9 mouse cellular contexts compared by ENCODE assay signal in the genomic region with DNA sequence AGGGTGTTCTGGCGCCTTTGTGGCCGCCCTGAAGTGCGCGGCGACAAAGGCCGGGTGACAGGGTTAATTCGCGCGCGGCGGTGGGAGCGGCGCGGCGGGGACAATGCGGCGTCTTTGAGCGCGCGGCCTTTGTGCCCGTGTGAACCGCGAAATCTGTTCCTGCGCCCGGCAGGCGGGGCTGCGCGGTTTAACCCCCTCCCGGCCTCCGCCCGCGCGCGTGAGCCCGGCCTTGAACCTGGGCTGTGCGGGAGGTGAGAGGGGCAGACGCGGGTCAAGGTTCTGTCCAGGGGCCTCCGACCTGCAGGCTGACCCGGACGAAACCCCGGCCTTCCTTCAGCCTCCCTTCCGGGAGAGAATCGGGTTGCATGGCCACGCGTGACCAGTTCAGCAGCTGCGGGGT.
DNase-seq lines count a peak whose midpoint lies in the region; ATAC-seq and TF ChIP-seq lines count a peak whose summit lies in the region.
"Had no signal": no experiment of that assay in that cellular context is flagged by ENCODE, and none has a peak within 500 bp of the region (broad histone marks: within the 10 kb centered on the region; RNA-seq: fewer than 3 reads in every experiment).

No protein-coding gene starts in this region.

- H3K4me3 ChIP-seq in layer of hippocampus, adult 2 months = peak overlapping the region; percentile 29; the same call in 1 of the 2 replicates
- peak overlapping the region; percentile 35 for H3K4me3 ChIP-seq in embryonic facial prominence, embryonic 14.5 days (ENCODE audit: low read depth, low read length)
- peak overlapping the region; percentile 24 for H3K4me3 ChIP-seq in intestine, embryonic 15.5 days (replicated peaks)
- H3K4me3 ChIP-seq in neural tube, embryonic 14.5 days (ENCODE audit: low read depth, low read length) = peak overlapping the region; percentile 25

- no peak for ATAC-seq in embryonic facial prominence, embryonic 14.5 days (ENCODE audit: low read depth)
- peak; percentile 53; the same call in 1 of the 2 replicates for ATAC-seq in intestine, embryonic 15.5 days
- peak; percentile 28; the same call in 1 of the 2 replicates for ATAC-seq in neural tube, embryonic 14.5 days (ENCODE audit: low read depth)

- peaks cover 75% of the 10 kb centered on the region for H3K27me3 ChIP-seq in embryonic facial prominence, embryonic 14.5 days (replicated peaks; ENCODE audit: control insufficient read depth, insufficient read depth, low read length)
- peaks cover 60% of the 10 kb centered on the region for H3K27me3 ChIP-seq in intestine, embryonic 15.5 days (replicated peaks)
- H3K27me3 ChIP-seq in neural tube, embryonic 14.5 days (ENCODE audit: control insufficient read depth, insufficient read depth, low read length) = peaks cover 10% of the 10 kb centered on the region; the same call in 1 of the 2 replicates

- no peak for DNase-seq in layer of hippocampus, adult 2 months (ENCODE audit: low spot score in 2 of 2)
- no peak for DNase-seq in layer of hippocampus, postnatal 14 days (ENCODE audit: low spot score in 2 of 2)
- DNase-seq in embryonic facial prominence, embryonic 14.5 days (ENCODE audit: low spot score) = no peak
- no peak for DNase-seq in cerebellum, postnatal 14 days
- no peak for DNase-seq in left cerebral cortex, adult 8-10 months (ENCODE audit: low spot score in 2 of 2)
- no peak for DNase-seq in lung, postnatal 36 days
- DNase-seq: kidney, adult 8-10 months had no signal

- no peaks in the 10 kb centered on the region; the same call in 1 of the 2 replicates for H3K4me1 ChIP-seq in embryonic facial prominence, embryonic 14.5 days (ENCODE audit: control insufficient read depth, insufficient read depth, low read length)
- peaks cover 9% of the 10 kb centered on the region for H3K4me1 ChIP-seq in intestine, embryonic 15.5 days (replicated peaks)
- peaks cover 27% of the 10 kb centered on the region; the same call in 1 of the 2 replicates for H3K4me1 ChIP-seq in neural tube, embryonic 14.5 days (ENCODE audit: control insufficient read depth, insufficient read depth, low read length)

- peak overlapping the region; percentile 49 for H3K9ac ChIP-seq in embryonic facial prominence, embryonic 14.5 days (ENCODE audit: low read depth, low read length)
- H3K9ac ChIP-seq in intestine, embryonic 15.5 days = no peak overlapping the region
- H3K9ac ChIP-seq in neural tube, embryonic 14.5 days (replicated peaks; ENCODE audit: low read depth, low read length) = peak overlapping the region; percentile 45

- H3K4me2 ChIP-seq in embryonic facial prominence, embryonic 14.5 days (ENCODE audit: low read depth, low read length) = peak overlapping the region; percentile 58
- H3K4me2 ChIP-seq in intestine, embryonic 15.5 days (replicated peaks) = peak overlapping the region; percentile 60
- H3K4me2 ChIP-seq in neural tube, embryonic 14.5 days (ENCODE audit: low read depth, low read length) = peak overlapping the region; percentile 47

- H3K36me3 ChIP-seq in embryonic facial prominence, embryonic 14.5 days (ENCODE audit: control insufficient read depth, insufficient read depth, low read length) = no peaks in the 10 kb centered on the region
- no peaks in the 10 kb centered on the region for H3K36me3 ChIP-seq in intestine, embryonic 15.5 days
- no peaks in the 10 kb centered on the region for H3K36me3 ChIP-seq in neural tube, embryonic 14.5 days (ENCODE audit: control insufficient read depth, insufficient read depth, low read length)

- no peaks in the 10 kb centered on the region for H3K9me3 ChIP-seq in embryonic facial prominence, embryonic 14.5 days (ENCODE audit: control insufficient read depth, low read length)
- no peaks in the 10 kb centered on the region for H3K9me3 ChIP-seq in intestine, embryonic 15.5 days
- H3K9me3 ChIP-seq in neural tube, embryonic 14.5 days (ENCODE audit: control insufficient read depth, low read length) = no peaks in the 10 kb centered on the region

- 1% methylated on average over 37 of the region's 47 CpGs for WGBS in embryonic facial prominence, embryonic 14.5 days
- 3% methylated on average over 47 of the region's 47 CpGs for WGBS in intestine, embryonic 15.5 days
- under 1% methylated on average over 47 of the region's 47 CpGs for WGBS in neural tube, embryonic 14.5 days

- H3K27ac ChIP-seq in layer of hippocampus, adult 2 months = no peak overlapping the region
- H3K27ac ChIP-seq in embryonic facial prominence, embryonic 14.5 days (replicated peaks; ENCODE audit: low read depth, low read length) = no peak overlapping the region
- H3K27ac ChIP-seq in intestine, embryonic 15.5 days = no peak overlapping the region
- peak overlapping the region; percentile 48; the same call in 1 of the 2 replicates for H3K27ac ChIP-seq in neural tube, embryonic 14.5 days (ENCODE audit: low read depth, low read length)

- no peak for TF ChIP-seq CTCF in layer of hippocampus, adult 2 months (conservative IDR thresholded peaks at IDR 0.05)
